Mouse (Mus musculus) R1 (cell line): ENCODE data around the gene Chst1.

Experiments
- DNase-seq: peaks from one replicate; pipeline ENCODE4 v3.0.0-alpha.2; 2018; ENCODE audit warnings: low read depth, low spot score

The Chst1 gene

DNA sequence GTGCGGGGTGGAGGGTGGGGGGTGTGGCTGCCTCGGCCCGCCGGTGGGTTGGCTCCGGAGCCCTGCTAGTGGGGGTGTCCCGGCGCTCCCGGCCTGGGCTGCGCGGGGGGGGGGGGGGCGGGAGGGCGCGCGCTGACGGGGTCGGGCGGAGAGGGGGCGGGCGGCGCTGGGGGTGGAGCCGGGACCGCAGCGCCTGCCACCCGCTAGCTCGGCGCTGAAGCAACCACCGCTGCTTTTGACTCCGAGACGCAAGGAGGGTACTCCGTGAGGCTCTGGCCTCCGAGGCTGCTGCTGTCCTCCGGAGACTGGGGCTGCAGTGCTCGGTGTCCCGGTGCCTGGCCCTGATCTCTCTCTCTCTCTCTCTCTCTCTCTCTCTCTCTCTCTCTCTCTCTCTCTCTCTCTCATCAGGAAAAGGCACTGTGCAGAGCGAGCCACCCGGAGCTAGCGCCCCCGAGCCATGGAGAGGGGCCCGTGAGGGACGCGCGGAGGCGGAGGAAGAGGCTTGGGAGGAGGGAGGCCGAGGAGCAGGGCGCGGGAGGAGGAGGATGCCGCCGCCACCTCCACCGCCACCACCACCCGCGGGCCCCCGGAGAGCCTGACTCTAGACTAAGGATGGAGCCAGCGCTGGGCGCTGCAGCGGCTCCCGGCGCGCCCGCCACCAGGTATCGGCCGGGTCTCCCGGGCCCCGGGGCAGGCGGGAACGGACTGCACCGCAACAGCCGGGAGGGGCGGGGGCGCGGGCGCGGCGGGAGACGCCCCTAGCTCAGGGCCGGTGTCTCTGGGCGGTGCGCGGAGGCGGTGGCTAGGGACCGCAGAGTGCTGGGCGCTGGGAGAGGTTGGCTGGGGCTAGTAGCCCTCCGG is at the start of gene Chst1:
Chst1 (plus strand) TSS at position 221 of the 861 bp plus-strand sequence.
- DNase-seq, result peak; percentile 23

DNA sequence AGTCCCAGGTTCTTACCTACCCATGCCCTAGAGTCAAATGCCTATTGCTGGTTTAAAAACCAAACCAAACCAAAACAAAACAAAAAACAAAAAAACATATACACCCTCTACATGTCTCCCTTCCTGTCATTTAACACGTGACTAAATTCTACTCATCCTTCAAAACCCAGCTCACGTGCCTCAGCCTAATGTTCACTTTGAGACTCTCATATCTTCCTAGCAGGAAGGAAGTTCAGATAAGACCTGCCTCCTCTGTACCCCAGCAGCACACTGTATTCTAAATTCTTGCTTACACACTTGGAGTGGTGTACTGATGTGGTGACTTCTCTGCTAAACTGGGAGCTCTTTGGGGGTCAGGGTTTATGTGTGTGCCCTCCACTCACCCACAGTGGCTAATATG is 49.5 kb upstream of the Chst1 start:
- no peak for DNase-seq

DNA sequence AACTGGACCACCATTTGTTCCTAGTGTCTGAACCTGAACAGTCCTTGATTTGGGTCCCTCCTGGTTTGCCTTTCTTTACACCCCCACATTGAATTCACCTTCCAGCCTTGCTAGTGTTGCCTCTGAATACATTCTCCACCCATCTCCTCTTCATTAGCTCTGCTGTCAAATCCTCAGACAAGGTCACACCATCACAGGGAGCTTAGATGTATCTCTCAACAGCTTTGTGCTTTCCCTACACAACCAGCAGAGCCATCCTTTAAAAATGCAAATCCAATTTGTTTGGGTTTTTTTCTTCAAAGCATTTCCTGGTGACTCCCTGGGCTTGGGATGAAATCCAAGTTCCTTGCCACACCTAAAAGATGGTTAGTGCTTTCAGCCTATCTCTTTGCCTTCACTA is 45.0 kb upstream of the Chst1 start:
- DNase-seq, result peak; percentile 64

DNA sequence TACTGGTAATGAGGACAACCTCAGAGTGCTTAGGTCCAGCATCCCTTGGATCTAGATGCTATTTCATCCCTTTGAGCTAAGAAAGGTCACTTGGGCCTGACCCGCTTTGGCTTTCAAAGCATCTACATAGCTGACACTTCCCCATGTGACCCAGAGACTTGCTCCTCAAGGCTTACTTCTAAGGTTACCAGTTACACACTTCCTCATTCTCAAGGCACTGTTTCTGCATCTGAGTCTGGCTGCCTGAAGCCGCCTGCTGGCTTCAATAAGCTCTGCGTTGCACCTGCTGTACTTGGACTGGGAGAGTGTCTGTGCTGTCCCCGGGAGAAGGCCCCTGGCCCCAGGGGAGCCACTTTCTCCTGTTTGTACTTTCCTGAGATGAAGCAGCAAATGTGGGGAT is 36.6 kb upstream of the Chst1 start:
- DNase-seq, result no peak

DNA sequence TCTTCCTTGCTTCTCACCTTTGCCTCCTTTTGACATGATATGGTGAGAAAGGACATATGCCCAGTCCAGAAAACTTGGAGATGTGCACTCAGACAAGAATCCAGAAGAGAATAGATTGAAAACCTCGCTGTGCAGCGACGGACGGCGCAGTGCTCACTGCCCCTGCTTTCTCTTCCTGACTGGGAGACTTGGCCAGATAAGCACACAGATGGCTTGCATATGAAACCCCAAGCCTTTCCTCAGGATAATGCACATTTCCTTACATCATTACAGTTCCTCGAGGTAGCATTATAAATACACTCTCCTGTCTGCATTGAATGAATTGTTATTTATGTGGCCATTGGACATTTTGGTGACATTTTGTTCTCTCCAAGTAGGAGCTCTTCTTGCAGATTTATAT is 28.9 kb upstream of the Chst1 start:
- DNase-seq, result no peak

DNA sequence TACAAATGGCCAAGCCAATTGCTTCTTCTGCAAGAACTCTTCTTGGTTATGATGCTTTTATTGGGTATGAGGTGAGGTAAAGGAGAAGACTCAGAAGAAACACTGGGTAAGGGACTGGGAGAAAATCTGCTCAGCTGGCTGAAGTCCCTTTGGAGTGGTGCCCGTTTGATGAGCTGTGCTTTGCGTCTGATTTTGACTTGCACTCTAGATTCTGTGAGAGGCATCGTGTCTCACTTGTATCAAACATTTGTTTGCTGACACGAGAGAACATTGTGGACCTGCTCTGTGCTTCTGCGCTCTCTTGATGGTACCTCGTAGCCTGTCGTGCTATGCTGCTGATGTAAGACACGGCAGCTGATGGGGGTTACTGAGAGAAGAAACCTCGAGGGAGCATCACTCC is 21.7 kb upstream of the Chst1 start:
- no peak for DNase-seq

DNA sequence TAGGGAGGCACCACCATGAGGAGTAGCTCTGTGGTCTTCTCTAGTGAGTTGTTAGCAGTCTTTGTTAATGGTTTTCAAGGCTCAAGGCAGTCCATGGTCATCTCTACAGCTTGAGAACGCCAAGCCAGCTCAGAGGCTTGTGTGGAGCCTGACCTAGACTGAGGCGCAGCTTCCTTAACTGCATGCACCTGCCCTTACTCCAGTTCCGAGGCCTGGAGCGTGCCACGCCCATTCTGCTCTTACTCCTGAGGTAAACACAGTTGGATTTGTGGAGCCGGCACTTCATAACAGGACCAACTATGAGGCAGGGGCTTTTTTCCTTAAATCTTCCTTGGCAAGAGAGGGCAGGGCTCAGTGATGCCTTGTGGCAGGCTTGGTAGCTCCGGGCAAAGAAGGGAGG is 18.2 kb upstream of the Chst1 start:
- no peak for DNase-seq

DNA sequence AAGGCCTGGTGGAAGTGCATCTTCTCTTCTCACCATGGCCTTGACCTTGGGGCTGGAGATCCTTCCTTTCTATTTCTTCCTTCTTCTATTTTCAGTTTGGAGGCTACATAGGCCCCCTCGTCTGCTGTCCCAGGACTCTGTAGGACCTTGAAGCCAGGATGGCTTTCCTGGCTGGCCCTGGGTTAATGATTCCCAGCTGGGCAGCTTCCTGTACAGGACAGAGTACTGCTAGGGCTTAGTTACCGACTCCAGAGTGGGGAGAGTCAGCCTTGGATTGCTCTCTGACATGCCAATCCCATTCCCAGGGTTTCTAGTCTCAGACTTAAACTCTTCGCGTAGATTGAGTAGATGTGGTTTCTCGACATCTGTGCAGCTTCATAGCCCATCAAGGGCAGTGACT is 16.9 kb upstream of the Chst1 start:
- DNase-seq, result no peak

DNA sequence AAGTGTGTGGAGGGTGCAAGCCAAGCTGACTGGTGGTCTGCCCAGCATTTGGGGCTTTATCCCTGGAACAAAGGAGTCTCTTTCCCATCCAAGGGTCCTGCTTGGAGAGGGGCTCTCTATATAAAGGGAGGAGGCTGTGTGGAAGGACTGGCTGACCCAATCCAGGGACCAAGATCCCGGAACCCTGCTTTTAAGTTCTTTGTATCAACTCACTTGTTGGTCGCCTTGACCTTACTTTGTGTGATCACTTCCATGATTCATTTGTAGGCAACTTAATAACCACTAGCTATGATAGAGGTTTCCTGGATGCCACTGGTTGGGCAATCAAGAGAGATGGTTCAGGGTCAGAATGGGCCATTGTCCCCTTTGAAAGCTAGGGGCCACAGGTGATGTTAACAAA is 11.7 kb upstream of the Chst1 start:
- no peak for DNase-seq

DNA sequence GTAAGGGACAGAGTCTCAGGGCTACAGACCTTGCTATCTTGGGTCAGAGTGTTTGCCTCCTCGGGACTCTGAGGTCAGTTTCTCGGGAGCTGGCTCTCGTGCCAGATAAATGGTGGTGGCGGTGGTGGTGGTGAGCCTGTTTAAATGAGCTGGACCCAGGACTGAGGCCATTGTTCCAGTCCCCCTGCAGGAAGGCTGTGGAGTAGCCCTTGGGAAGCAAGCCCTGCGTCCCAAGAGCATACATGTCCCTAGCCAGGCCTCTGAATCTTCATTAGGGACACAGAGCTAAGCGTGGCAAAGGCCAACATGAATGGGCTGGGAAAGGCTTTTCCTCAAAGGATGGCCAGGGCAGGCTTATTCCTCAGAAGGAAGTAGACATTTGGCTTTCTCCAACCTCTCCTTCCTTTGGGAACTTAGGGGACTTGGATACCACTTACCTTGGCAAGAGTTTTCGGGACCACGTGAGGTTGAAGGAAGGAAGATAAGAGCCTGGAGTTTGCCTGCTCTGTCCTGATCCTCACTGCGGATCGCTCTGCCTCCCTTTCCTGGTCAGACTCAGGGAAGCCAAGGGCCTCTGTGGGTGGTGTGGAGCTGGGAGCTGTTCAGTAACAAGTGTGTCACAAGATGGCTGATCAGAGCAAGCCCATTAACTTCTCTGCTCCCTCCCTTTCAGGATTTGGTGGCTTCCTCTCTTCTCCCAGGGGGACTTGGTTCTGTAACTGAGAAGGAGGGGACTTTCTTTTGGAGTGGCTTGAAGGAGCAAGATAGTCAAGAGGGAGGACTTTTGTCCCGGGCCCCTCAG is 4.4 kb upstream of the Chst1 start:
- no peak for DNase-seq

DNA sequence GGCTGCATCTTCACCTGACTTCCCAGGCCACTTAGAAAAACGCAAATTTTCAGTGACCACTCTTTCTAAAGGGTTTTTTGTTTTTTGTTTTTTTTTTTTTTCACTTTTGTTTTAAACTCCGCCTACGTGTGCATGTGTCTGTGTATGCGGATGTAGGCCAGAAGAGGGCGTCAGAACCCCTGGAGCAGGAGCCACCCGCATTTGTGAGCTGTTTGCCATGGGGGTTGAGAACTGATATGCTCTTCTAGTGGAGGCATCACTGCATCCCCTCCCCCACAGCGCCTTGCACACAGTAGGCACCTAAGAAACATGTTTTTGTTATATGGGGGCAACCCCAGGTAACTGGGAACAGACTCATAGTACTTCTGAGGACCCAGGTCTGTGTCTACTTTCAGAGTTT is 2.2 kb upstream of the Chst1 start:
- DNase-seq, result peak; percentile 51

DNA sequence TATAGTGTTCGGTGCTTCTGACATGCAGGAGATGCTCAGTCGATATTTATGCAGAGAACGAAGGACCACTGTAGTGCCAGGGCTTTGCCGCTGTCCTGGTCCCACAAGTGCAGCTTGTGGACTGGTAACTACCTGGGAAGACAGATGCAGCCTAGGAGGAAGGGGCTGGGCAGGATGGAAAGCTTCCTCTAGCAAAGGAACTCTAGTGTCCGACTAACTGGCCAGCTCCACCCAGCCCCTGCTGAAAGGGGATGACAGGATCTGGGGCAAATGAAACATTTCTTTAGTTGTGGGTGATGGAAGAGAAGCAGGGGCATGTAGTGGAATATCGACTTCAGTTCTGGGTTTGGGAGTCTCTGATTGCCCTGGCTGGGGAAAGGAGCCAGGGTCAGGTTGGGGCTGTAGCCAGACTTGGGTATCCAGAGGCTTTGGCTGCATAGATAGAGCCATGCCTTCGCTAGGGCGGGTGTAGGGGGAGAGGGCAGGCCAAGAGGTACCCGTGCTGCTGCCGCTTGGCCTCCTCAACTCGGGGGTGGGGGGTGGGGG is 493 bp upstream of the Chst1 start:
- peak; percentile 23 for DNase-seq

DNA sequence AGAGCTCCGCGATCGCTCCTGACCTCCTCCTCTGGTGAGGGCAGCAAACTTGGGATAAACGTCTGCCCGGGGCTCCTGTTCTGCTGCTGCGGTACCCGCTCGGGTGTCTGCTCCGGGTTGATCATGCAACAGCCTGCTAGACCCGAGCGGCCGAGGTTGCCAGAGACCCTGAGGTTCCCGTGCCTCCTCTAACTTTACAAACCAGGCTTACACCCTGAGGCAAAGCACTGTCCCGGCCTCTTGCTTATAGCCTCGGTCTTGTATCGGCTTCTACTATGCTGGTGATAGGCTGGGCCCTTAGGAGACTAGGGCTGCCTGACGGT is 802 bp downstream of the Chst1 start:
- peak; percentile 23 for DNase-seq

DNA sequence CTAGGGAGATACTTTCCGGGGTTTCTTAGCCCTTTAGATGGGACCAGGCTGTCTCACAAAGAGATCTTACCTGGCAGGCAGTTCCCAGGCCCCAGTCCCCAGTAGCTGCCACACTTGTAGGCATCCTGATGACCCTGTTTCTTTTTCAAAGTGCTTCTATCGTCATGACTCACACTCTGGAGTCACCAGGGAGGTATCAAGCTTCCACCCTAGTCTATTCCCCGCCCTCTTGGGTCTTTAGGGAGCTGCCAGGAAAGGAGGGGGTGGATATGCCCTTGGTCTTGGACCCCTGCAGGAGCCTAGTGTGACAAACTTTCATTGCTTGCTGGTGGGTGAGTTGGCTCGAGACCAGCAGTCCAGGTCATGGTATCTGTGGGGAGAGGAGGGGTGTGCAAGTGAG is 1.7 kb downstream of the Chst1 start:
- no peak for DNase-seq

DNA sequence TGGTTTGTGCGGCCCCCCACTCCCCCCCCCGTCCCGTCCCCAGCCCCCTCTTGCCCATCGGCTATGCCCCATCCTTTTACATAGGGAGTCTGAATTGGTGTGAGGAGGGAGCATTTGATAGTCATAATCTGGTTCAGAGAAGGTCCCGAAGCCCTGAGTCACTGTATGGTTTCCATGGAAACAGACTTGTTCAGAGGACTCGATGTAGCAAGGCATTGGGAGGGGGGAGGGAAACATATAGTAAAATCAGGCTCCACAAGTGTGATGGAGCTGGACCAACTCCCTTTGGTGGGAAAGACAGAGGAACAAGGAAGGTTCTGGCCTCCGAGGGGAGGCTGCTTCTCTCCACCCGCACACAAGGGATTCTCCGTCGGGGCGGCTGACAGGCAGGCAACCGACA is 2.6 kb downstream of the Chst1 start:
- peak; percentile 81 for DNase-seq

DNA sequence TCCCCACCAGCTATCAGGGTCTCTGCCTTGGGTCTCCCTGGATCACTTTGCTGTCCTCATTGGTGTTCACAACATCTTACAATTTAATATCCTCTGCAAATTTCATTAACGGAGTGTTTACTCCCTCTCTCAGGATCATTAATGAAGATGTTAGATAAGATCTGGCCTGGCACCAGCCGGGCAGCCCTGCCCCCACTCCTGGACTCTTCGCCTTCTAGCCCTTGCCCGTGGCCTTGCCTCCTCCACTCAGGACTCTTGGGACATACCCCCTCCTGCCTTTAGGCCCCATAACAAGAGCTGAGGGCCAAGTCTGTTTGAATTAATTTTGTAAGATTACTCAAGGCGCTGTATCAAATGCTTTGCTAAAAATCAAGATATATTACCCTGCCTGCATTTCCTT is 4.1 kb downstream of the Chst1 start:
- no peak for DNase-seq

DNA sequence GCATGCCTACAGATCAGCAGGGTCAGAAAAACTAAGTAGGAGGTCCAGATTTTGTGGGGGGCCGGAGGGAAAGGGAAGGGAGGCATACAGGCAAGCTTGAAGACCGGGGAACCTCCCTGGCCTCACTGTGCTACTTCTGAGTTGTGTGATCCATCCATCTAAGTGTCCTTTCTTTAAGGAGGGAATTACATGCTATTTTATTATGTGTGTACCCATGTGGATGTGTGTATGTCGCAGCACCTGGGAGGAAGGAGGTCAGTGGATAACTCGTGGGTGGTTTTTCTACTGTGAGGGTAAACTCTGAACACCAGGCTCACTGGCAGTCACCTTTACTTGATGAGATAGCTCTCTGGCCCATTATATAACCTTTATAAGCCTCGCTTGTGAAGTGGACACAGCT is 5.1 kb downstream of the Chst1 start:
- DNase-seq, result no peak

DNA sequence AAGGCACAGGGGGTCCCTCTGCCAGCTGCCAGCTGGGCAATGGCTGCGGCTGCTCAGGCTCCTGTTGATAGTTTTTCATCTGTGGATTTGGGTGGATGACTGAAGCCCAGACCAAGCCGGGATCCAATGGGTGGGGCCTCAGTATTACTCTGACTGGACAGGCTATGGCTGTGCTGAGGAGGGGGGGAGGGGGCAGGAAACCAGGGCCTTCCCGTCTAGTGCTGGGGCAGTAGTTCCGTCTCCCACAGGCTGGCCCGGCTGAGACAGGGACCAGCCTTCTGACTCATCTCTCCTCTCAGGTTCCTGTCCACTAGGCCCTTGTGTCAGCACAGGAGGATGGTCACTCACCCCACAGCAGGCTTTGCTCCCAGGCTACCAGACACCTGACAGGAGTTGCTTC is 6.5 kb downstream of the Chst1 start:
- DNase-seq, result no peak

DNA sequence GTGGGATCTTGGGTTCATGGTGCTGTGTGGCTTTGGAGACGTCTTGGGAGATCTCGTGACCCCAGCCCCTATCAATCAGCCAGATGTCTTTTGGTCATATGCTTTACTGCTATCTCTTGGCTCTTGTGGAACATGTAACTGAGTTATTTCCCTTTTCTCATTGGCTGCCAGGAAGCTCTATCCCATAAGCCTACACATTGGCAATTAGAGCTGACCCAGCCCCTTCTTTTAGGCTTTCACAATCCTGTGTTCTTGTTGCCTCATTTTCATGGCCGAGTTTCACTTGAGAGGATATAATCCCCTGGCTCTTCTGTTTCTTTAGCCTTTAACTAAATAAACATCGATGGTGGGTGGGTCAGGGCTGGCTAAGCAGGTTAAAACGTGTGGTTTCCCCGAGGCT is 7.6 kb downstream of the Chst1 start:
- no peak for DNase-seq

DNA sequence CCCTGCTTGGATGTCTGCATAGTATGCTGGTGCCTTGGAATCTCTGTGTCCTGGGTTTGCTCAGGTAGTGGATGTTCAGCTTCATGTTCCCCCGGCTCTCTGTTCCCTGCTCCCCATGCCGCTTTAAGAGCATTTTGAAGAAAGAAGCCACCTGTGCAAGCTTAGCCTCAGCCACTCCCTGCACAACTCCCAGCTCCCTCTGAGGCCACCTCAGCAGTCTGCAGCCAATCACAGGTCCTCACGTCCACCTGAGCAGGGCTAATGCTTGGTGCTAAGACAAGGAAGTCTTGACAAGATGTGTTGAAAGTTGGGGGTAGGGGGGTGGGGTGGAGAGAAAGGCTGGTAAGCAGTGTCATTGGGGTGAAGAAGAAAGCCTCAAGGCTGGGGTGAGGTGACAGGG is 8.1 kb downstream of the Chst1 start:
- DNase-seq, result no peak

DNA sequence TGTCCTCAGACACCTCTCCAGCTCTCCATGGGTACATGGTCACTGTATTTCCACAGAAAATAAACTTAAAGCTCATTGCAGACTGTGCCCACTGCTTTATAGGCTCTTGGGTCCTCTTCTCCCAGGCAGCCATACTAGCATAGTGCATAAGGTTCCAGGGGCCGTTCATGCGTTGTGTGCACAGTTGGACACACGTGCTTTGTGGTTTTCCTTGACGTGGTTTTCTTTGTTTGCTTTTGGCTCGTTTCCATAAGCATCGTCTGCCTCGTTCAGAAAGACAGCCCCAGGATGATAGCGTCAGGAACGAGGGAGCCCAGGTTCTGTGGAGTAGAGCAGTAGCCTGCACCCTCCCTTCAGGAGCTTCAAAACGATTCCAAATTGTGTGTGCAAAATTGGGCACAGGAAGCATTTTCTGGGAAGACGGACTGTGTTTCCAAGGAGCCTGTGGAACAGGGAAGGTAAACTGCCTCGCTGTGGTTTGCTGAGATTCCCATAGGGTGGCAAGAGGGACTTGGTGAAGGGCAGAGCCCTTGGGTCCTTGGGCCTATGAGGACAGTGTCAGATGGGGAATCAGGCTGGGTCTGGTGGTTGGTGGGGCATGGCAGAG is 8.6 kb downstream of the Chst1 start:
- DNase-seq, result no peak

DNA sequence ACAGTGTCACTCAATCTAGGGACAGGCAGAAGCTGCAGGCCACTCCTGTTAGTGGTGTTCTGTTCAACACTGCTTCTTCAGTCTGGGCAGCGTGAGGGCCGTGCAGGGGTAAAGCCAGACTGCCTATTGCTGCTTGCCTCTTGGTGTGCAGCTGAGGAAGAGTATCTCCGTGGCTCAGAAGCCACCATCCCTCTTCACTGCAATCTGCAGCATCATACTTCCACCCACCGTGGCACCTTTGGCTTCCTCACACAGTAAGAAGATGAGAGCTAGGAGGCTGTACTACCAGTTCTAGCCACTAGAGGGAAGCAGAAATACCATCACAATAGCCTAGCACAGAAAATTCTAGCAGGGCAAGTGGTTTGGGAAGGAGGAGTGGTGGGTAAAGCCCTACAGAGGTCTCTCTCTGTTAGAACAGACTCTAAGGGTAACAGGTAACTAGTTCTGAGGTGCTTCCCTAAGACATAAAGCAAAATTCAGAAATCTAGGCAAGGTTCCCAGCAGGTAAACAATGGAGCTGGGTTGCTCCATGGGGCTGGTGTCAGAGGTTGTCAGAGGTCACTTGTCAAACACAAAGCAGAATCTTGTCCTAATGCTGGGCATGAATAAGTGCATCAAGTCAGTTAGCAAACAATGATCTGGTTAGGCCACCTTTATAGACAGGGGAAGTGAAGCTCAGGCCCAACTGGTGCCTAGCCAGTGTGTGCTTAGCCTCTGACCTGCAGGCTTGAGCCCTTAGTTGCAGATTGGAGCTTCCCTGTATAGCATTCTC is 9.5 kb downstream of the Chst1 start:
- DNase-seq, result peak; percentile 74
